Mouse (Mus musculus): ENCODE data around the gene Olfr1261. TPM values are rescaled to one million over a fixed set of nuclear protein-coding genes. Genes with fewer than 3 reads are reported as not detected.

The Olfr1261 gene
- not detected in 2 replicates for polyA plus RNA-seq (2014; fragmentation: Nextera tagmentation; extraction: Ambion mirVana)

DNA sequence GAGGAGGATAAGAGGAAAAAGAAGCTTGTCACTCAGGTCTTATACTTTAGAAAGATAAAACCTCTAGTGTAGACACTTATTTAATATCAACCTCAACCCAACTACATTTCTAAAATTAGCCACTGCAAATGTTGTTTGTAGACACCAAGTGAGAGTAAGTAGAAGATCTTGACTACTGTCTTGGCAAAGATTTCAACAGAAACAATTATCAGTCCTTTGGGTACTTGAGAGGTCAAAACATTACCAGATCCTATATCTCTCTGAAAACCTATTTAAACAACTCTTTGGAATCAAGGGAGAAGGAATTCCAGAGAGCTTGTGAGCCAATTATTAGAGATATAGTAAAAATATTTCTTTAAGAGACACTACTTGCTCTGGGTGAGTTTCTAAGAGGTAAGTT lies at the start of gene Olfr1261:
Gene Olfr1261 (plus strand): TSS at position 301 of the 400 bp plus-strand sequence.
- H3K27ac ChIP-seq (replicated peaks in 1 of 2; ENCODE audit: control insufficient read depth in 1 of 2, insufficient read depth in 1 of 2, low read depth in 2 of 2, low read length in 2 of 2), result no peak within 1 kb of the TSS
- no peak within 1 kb of the TSS for H3K4me2 ChIP-seq (ENCODE audit: low read length)
- H3K9me3 ChIP-seq (ENCODE audit: control insufficient read depth, low read length), result no peaks in the 10 kb centered on the region
- H3K9ac ChIP-seq (ENCODE audit: low read length), result no peak within 1 kb of the TSS
- no peak within 1 kb of the TSS for H3K4me3 ChIP-seq (ENCODE audit: control insufficient read depth in 1 of 2, insufficient read depth in 1 of 2, low read depth in 1 of 2, low read length in 2 of 2)
- no peak for ATAC-seq (ENCODE audit: insufficient number of reproducible peaks, insufficient read depth, low FRiP score, low read depth)
- H3K4me1 ChIP-seq (ENCODE audit: control insufficient read depth in 2 of 2, insufficient read depth in 2 of 2, low read length in 2 of 2), result no peaks in the 10 kb centered on the region
- H3K27me3 ChIP-seq (ENCODE audit: control insufficient read depth, insufficient read depth, low read length), result no peaks in the 10 kb centered on the region
- no peaks in the 10 kb centered on the region for H3K36me3 ChIP-seq (ENCODE audit: control insufficient read depth, insufficient read depth, low read length)

DNA sequence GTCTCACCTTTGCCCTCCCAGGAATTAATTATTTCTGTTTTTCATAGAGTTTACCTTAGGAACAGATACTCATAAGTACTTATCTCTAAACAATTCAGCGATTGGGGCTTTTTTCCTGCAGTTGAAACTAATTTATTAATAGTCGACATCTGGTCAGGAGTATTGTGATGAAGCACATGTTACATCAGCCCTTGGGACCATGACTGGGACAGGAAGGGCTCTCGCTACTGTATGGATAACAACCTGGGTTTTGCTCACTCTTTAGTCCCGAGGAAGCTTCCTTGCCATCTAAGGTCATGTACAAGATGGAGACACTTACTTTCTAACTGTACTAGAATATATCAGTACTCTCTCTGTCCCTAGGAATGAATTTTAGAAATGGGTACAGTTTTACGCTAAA lies 42.5 kb upstream of the Olfr1261 start, which contains the start of gene Olfr1259:
Gene Olfr1259 (minus strand): TSS at position 101 of the 400 bp plus-strand sequence.
- 81% methylated on average over 5 of the region's 5 CpGs for WGBS

DNA sequence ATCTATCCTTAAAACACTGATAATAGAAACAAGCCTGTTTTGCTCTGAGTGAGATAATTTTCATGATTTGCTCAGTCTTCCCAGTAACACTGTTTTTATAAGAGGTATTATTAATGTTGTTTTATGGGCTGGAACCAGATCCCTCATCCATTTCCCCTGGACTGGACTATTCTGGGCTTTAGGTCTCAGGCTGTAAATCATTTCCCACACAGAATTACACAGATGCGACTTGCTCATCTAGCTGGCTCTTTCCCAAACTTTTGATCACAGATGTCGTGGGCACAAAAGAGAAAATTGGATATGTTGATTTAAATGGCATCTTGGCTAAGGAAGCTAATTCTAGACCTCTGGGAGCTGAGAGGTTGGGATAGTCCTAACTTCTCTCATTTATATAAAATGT lies 16.8 kb upstream of the Olfr1261 start, which contains the start of gene Olfr1260:
Gene Olfr1260 (plus strand): TSS at position 157 of the 400 bp plus-strand sequence.
- Histone ChIP-seq H3K36me3 (ENCODE audit: control insufficient read depth, insufficient read depth, low read length) (no peaks in the 10 kb centered on the region), H3K4me3 (ENCODE audit: control insufficient read depth in 1 of 2, insufficient read depth in 1 of 2, low read depth in 1 of 2, low read length in 2 of 2) (no peak within 1 kb of the TSS), H3K4me2 (ENCODE audit: low read length) (no peak within 1 kb of the TSS), H3K9ac (ENCODE audit: low read length) (no peak within 1 kb of the TSS), H3K4me1 (ENCODE audit: control insufficient read depth in 2 of 2, insufficient read depth in 2 of 2, low read length in 2 of 2) (no peaks in the 10 kb centered on the region), H3K27me3 (ENCODE audit: control insufficient read depth, insufficient read depth, low read length) (no peaks in the 10 kb centered on the region), H3K9me3 (ENCODE audit: control insufficient read depth, low read length) (no peaks in the 10 kb centered on the region), H3K27ac (replicated peaks in 1 of 2; ENCODE audit: control insufficient read depth in 1 of 2, insufficient read depth in 1 of 2, low read depth in 2 of 2, low read length in 2 of 2) (no peak within 1 kb of the TSS)
- ATAC-seq (ENCODE audit: insufficient number of reproducible peaks, insufficient read depth, low FRiP score, low read depth), result no peak
- WGBS, result 68% methylated on average over 2 of the region's 2 CpGs

More for the DNA sequence above, 42.5 kb upstream of the Olfr1261 start, which contains the start of gene Olfr1259:
- H3K27me3 ChIP-seq (ENCODE audit: control insufficient read depth, insufficient read depth, low read length), result no peaks in the 10 kb centered on the region
- no peak for ATAC-seq (ENCODE audit: insufficient number of reproducible peaks, insufficient read depth, low FRiP score, low read depth)
- H3K9me3 ChIP-seq (ENCODE audit: control insufficient read depth, low read length), result no peaks in the 10 kb centered on the region
- no peak within 1 kb of the TSS for H3K4me2 ChIP-seq (ENCODE audit: low read length)
- no peak within 1 kb of the TSS for H3K4me3 ChIP-seq (ENCODE audit: control insufficient read depth in 1 of 2, insufficient read depth in 1 of 2, low read depth in 1 of 2, low read length in 2 of 2)
- H3K9ac ChIP-seq (ENCODE audit: low read length), result no peak within 1 kb of the TSS
- H3K36me3 ChIP-seq (ENCODE audit: control insufficient read depth, insufficient read depth, low read length), result no peaks in the 10 kb centered on the region
- H3K27ac ChIP-seq (replicated peaks in 1 of 2; ENCODE audit: control insufficient read depth in 1 of 2, insufficient read depth in 1 of 2, low read depth in 2 of 2, low read length in 2 of 2), result no peak within 1 kb of the TSS
- H3K4me1 ChIP-seq (ENCODE audit: control insufficient read depth in 2 of 2, insufficient read depth in 2 of 2, low read length in 2 of 2), result no peaks in the 10 kb centered on the region

DNA sequence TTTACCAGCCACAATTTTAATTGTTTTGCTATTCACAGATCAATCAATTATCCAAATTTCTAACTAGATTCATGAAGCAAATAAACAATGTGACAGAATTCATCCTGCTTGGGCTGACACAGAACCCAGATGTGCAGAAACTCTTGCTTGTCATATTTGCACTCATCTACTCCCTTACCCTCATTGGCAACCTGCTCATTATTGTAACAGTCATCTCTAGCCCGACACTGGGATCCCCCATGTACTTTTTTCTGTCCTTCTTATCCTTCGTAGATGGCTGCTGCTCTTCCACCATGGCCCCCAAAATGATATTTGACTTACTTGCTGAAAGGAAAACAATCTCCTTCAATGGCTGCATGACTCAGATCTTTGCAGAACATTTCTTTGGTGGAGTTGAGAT lies 13.3 kb upstream of the Olfr1261 start:
- no peaks in the 10 kb centered on the region for H3K36me3 ChIP-seq (ENCODE audit: control insufficient read depth, insufficient read depth, low read length)
- H3K9ac ChIP-seq (ENCODE audit: low read length), result no peak overlapping the region
- 87% methylated on average over 2 of the region's 2 CpGs for WGBS
- H3K4me2 ChIP-seq (ENCODE audit: low read length), result no peak overlapping the region
- H3K4me1 ChIP-seq (ENCODE audit: control insufficient read depth in 2 of 2, insufficient read depth in 2 of 2, low read length in 2 of 2), result no peaks in the 10 kb centered on the region
- no peak overlapping the region for H3K4me3 ChIP-seq (ENCODE audit: control insufficient read depth in 1 of 2, insufficient read depth in 1 of 2, low read depth in 1 of 2, low read length in 2 of 2)
- H3K27ac ChIP-seq (replicated peaks in 1 of 2; ENCODE audit: control insufficient read depth in 1 of 2, insufficient read depth in 1 of 2, low read depth in 2 of 2, low read length in 2 of 2), result no peak overlapping the region
- no peak for ATAC-seq (ENCODE audit: insufficient number of reproducible peaks, insufficient read depth, low FRiP score, low read depth)
- no peaks in the 10 kb centered on the region for H3K27me3 ChIP-seq (ENCODE audit: control insufficient read depth, insufficient read depth, low read length)
- H3K9me3 ChIP-seq (ENCODE audit: control insufficient read depth, low read length), result no peaks in the 10 kb centered on the region

DNA sequence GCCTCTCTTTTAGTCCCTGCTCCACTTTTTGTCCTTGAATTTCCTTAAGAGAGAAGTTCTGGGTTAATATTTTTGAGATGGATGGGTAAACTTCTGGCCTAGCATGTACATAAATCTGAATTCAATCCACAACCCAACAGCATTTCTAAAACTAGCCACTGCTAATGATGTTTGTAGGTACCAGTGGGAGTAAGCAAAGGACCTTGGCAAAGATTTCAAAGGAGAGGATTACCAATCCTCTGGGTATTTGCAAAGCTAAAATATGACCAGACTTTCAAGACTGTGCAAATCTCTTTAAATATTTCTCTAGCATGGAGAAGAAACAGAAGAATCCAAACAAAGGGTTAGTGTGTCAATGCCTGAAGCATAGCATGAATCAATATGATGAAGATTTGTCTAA lies 8.8 kb downstream of the Olfr1261 start, which contains the start of gene Olfr1262:
Gene Olfr1262 (plus strand): TSS at position 301 of the 400 bp plus-strand sequence.
- Histone ChIP-seq H3K9ac (ENCODE audit: low read length) (no peak within 1 kb of the TSS), H3K27ac (replicated peaks in 1 of 2; ENCODE audit: control insufficient read depth in 1 of 2, insufficient read depth in 1 of 2, low read depth in 2 of 2, low read length in 2 of 2) (no peak within 1 kb of the TSS)
- ATAC-seq (ENCODE audit: insufficient number of reproducible peaks, insufficient read depth, low FRiP score, low read depth), result no peak

DNA sequence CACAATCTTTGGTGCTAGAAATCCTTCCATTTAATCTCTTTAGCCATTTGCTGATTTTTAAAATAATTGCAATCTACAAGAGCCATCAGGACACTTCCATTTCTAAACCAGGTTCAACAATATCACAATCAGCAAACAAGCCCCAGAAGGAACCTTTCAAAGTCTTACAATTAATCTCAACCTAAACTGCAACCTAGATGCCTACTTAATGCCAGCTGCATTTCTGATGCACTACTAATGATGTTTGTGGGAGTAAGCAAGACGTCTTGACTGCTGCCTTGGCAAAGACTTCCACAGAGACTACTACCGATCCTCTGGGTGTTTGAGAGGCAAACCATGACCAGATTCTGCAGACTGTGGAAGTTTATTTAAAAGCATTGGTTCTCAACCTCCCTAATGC lies 20.8 kb downstream of the Olfr1261 start, which contains the start of gene Olfr1263:
Gene Olfr1263 (plus strand): TSS at position 301 of the 400 bp plus-strand sequence.
- H3K9me3 ChIP-seq (ENCODE audit: control insufficient read depth, low read length), result no peaks in the 10 kb centered on the region
- no peak for ATAC-seq (ENCODE audit: insufficient number of reproducible peaks, insufficient read depth, low FRiP score, low read depth)
- 78% methylated on average over 2 of the region's 2 CpGs for WGBS

More for the DNA sequence above, 8.8 kb downstream of the Olfr1261 start, which contains the start of gene Olfr1262:
- Histone ChIP-seq H3K36me3 (ENCODE audit: control insufficient read depth, insufficient read depth, low read length) (no peaks in the 10 kb centered on the region), H3K4me3 (ENCODE audit: control insufficient read depth in 1 of 2, insufficient read depth in 1 of 2, low read depth in 1 of 2, low read length in 2 of 2) (no peak within 1 kb of the TSS), H3K4me1 (ENCODE audit: control insufficient read depth in 2 of 2, insufficient read depth in 2 of 2, low read length in 2 of 2) (no peaks in the 10 kb centered on the region), H3K27me3 (ENCODE audit: control insufficient read depth, insufficient read depth, low read length) (no peaks in the 10 kb centered on the region), H3K9me3 (ENCODE audit: control insufficient read depth, low read length) (no peaks in the 10 kb centered on the region), H3K4me2 (ENCODE audit: low read length) (no peak within 1 kb of the TSS)

DNA sequence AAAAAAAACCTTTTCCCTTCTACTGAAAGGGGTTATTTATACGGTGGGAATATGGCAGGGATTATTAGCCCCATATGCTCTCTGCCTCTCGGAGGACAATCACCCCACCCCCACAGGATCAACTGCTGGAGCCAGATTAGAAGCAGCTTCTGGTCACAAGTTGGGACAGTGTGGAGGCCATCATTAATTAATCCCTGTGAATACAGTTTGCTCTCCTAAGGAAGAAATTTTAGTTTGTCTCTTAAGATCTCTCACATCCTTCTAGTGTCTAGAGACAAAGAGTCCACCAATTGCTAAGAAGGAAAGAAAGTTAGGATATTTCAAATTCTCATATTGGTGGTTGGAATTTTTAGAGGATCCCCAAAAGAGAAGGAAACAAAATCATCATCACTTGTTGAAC lies 34.5 kb downstream of the Olfr1261 start, which contains the start of gene Olfr1264:
Gene Olfr1264 (minus strand): TSS at position 101 of the 400 bp plus-strand sequence.
- Histone ChIP-seq H3K4me2 (ENCODE audit: low read length) (no peak within 1 kb of the TSS), H3K36me3 (ENCODE audit: control insufficient read depth, insufficient read depth, low read length) (no peaks in the 10 kb centered on the region), H3K4me3 (ENCODE audit: control insufficient read depth in 1 of 2, insufficient read depth in 1 of 2, low read depth in 1 of 2, low read length in 2 of 2) (no peak within 1 kb of the TSS), H3K27me3 (ENCODE audit: control insufficient read depth, insufficient read depth, low read length) (no peaks in the 10 kb centered on the region), H3K4me1 (ENCODE audit: control insufficient read depth in 2 of 2, insufficient read depth in 2 of 2, low read length in 2 of 2) (no peaks in the 10 kb centered on the region), H3K9ac (ENCODE audit: low read length) (no peak within 1 kb of the TSS), H3K9me3 (ENCODE audit: control insufficient read depth, low read length) (no peaks in the 10 kb centered on the region), H3K27ac (replicated peaks in 1 of 2; ENCODE audit: control insufficient read depth in 1 of 2, insufficient read depth in 1 of 2, low read depth in 2 of 2, low read length in 2 of 2) (no peak within 1 kb of the TSS)
- 69% methylated on average over 2 of the region's 2 CpGs for WGBS
- ATAC-seq (ENCODE audit: insufficient number of reproducible peaks, insufficient read depth, low FRiP score, low read depth), result no peak

More for the DNA sequence above, 20.8 kb downstream of the Olfr1261 start, which contains the start of gene Olfr1263:
- no peak within 1 kb of the TSS for H3K4me2 ChIP-seq (ENCODE audit: low read length)
- no peak within 1 kb of the TSS for H3K9ac ChIP-seq (ENCODE audit: low read length)
- H3K27ac ChIP-seq (replicated peaks in 1 of 2; ENCODE audit: control insufficient read depth in 1 of 2, insufficient read depth in 1 of 2, low read depth in 2 of 2, low read length in 2 of 2), result no peak within 1 kb of the TSS
- no peak within 1 kb of the TSS for H3K4me3 ChIP-seq (ENCODE audit: control insufficient read depth in 1 of 2, insufficient read depth in 1 of 2, low read depth in 1 of 2, low read length in 2 of 2)
- no peaks in the 10 kb centered on the region for H3K4me1 ChIP-seq (ENCODE audit: control insufficient read depth in 2 of 2, insufficient read depth in 2 of 2, low read length in 2 of 2)
- no peaks in the 10 kb centered on the region for H3K27me3 ChIP-seq (ENCODE audit: control insufficient read depth, insufficient read depth, low read length)
- H3K36me3 ChIP-seq (ENCODE audit: control insufficient read depth, insufficient read depth, low read length), result no peaks in the 10 kb centered on the region

DNA sequence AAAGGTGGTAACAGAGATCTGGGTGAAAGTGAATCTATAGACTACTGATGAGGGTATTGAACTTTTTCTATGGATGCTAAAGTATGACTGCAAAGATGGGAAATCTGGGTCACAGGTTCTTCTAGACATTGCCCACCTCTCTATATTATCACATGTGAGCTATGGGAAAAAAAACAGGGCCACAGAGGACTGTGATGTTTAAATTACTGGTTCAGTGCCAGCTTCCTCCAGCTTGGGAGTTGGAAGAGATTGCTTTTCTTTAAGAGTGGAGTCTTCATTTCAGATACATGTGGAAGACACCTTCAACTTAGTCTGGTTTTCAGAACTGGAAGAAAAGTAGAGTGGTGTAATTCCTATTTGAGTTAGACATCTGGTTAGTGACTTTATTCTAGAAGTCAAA lies 44.0 kb downstream of the Olfr1261 start, which contains the start of gene Olfr1265:
Gene Olfr1265 (plus strand): TSS at position 301 of the 400 bp plus-strand sequence.
- no peak within 1 kb of the TSS for H3K27ac ChIP-seq (replicated peaks in 1 of 2; ENCODE audit: control insufficient read depth in 1 of 2, insufficient read depth in 1 of 2, low read depth in 2 of 2, low read length in 2 of 2)
- no peak within 1 kb of the TSS for H3K4me2 ChIP-seq (ENCODE audit: low read length)
- H3K36me3 ChIP-seq (ENCODE audit: control insufficient read depth, insufficient read depth, low read length), result no peaks in the 10 kb centered on the region
- no peak for ATAC-seq (ENCODE audit: insufficient number of reproducible peaks, insufficient read depth, low FRiP score, low read depth)
- H3K4me1 ChIP-seq (ENCODE audit: control insufficient read depth in 2 of 2, insufficient read depth in 2 of 2, low read length in 2 of 2), result no peaks in the 10 kb centered on the region
- H3K9ac ChIP-seq (ENCODE audit: low read length), result no peak within 1 kb of the TSS
- H3K27me3 ChIP-seq (ENCODE audit: control insufficient read depth, insufficient read depth, low read length), result no peaks in the 10 kb centered on the region
- H3K4me3 ChIP-seq (ENCODE audit: control insufficient read depth in 1 of 2, insufficient read depth in 1 of 2, low read depth in 1 of 2, low read length in 2 of 2), result no peak within 1 kb of the TSS
- H3K9me3 ChIP-seq (ENCODE audit: control insufficient read depth, low read length), result no peaks in the 10 kb centered on the region

Measured in heart, embryonic 14.5 days (tissue).